Mouse (Mus musculus): ENCODE measurements around the gene Amhr2.

DNA sequence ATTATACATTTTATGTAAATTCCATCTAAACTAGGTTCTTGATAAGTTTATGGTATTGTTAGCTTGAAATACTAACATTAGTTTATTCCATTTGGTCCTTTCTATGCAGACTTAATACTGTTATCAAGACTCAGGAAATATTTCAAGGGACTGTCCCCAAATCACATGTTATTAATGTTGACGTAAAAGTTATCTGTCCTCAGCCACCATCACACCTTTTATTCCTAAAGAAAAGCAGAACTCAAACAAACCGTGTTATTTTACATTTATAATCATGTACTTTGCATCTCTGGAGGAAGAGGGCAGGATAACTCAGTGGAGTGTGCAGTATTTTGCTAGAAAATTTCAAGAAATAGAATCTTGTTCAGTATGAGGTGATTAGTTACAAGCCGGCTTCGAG lies 12.0 kb upstream of the Amhr2 start:
- TF ChIP-seq CTCF (conservative IDR thresholded peaks at IDR 0.05; ENCODE audit: low read length) (no peak), POU5F1 (IDR thresholded peaks at IDR 0.05; ENCODE audit: borderline replicate concordance, low read length) (no peak), NANOG (IDR thresholded peaks at IDR 0.05; ENCODE audit: borderline replicate concordance, low read length) (no peak)

All from E14TG2a.4 (cell line).